Mouse (Mus musculus): Measurements from ENCODE around the gene Islr.
A peak's percentile ranks its signal among the peaks of the same experiment; 100 is the strongest.

Gene Islr

GRCm38 (mm10) chr9:58150733-58151361, 53.3 kb downstream of the Islr start:
- no peak for DNase-seq

GRCm38 (mm10) chr9:58148806-58149205, 55.3 kb downstream of the Islr start:
- no peak for DNase-seq

DNA sequence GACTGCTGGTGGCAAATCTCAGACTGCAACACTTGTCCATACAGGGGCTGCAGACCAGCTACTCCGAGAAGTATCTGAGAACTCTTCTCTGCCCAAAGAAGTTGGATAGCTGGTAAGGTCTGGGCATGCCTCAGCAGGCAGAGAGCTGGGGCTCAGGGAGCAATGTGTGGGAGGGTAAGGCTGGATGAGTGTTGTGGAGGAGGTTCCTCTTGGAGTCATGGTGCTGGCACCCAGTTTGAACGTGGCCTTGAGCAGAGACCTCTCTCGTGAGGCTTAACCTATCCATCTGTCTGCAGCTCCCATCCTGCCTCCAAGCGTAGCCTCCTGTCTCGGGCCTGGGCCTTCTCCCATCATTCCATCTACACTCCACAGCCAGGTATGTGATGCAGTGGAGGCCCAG, 58.7 kb downstream of the Islr start:
- DNase-seq = no peak

DNA sequence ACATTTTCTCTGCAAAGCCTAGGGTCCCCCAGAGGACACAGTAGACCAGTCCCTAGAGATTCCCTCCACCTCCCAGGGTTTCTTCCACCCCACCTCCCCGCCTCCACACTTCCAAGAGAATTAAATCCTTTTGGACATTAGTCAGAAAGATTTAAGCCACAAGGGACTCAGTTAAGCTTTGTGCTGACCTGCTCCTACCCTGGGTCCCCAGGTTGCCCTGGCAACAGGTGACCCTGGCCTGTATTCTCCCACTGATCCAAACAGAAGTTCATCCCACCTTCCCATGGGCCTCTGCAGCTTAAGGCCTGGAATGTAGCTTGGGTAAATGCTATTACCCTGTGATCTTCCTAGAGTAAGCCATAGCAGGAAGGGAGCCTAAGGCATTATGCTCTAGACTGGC, 59.4 kb downstream of the Islr start:
- DNase-seq = no peak

DNA sequence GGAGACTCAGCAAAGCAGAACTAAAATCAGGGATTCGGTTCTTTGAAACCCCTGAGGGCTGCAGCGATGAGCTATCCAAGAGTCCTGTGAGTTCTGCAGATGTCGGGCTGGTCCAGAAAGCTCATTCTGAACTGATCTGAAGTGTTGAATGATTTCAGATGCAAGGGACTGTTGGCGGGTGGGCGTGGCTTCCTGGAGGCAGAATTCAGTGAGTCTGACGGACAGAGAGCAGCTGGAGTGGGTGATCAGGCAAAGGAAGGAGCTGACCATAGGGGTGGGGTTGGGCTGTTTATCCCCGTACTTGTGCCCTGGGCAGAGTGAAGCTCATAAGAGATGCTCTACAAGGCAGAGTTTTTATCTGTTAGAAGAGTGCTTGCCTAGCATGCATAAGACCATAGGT, 60.7 kb downstream of the Islr start:
- no peak for DNase-seq

DNA sequence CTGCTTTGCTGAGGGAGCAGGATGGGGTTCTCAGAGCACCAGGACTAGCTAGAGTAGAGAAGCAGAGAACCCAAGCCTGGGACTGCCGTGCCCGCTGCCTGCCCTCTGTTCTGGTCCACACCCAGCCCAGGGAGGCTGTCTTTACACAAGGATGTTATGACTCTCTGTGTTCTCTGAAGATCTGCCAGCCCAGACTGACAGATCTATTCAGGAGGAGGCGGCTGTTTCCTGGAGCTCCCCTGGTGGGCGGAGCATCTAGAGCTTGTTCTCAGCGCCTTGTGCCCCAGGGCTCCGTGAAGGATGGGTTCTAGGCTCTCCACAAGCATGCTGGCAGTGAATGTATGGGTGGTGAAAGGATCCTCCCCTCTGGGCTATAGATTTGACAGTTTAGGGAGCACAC, 64.2 kb downstream of the Islr start:
- no peak for DNase-seq

DNA sequence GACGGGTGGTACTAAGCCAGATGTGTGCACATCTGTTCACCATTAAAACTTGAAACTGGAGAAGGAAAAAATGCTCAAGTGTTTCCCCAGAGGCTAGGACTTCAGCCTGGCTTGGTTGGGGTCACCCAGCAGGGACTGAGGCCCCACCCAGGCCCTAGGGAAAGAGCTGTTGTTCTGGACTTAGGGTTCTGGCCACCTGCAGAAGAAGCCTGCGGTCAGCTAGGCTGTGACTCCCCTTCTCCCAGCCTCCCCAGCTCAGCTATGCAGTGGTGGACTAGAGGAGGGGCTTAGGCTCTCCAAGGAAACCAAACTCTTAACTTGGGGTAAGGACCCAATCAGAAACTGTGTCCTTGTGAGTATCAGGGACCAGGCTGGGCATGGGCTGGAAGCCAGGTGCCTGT, 68.2 kb downstream of the Islr start:
- no peak for DNase-seq

- no peak for DNase-seq
Observed at GRCm38 (mm10) chr9:58134906-58135305, 69.2 kb downstream of the Islr start.

DNA sequence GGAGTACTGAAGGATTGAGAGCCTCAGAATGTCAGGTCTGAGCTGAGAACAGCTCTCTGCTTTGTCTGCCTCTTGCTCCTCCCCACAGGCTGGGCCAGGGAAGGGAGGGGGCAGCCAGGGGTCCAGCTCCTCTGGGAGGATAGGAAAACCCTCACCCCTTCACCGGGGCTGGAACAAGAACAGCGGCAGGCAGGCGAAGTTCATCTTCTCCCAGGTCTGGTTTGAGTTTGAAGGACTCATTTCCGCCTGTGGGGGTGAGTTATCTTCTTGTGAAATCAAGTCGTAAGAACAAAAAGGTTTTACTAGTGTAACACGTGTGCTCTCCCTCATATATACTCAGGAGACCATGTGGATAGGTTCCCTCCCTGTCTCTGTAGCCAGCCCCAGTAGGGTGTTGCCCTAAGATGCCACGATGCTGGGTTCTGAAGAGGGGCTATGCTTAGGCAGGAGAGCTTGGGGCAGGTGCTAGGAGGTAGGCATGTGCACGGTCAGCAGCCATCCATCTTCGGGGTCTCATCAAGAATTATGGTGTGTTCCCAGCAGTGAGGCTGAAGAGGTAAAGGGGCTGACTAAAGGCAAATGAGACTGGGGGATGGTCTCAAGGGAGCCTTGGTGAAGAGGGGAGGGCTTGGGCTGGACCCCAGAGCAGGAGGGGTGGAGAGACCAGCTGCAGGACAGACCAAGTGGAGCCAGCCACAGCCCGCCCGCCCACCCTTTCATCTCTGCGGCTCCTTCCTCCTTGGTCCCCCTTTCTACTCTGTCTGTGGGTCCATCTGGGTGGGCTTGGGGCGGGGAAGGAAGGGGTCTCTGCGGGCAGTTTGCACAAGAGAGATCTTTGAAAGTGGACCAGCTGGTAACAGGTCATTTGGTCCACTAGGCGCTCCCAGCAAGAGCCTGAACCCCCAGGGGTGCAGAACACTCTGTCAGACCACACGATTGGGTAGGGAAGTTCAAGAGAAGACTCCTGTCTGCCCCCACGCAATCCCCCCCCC, 69.9 kb downstream of the Islr start:
- no peak for DNase-seq

DNA sequence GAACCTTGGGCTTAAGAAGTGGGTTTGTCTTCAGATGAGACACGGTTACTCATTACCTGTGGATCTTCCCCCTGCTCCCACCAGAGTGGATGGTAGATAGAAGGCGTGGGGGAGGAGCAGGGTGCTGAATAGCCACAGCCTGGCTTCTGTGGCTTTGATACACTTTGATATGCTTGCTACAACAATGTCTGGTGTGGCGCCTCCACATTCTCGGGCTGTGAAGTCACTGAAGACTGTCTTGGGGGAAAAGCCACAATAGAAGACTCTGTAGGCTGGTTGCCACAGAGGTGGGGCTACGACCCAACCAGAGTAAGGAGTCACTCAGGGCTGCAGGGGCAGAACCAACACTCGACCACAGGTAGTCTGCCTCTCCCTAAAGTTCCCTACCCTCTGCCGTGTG, 72.4 kb downstream of the Islr start:
- DNase-seq = no peak

- no peak for DNase-seq
Observed at GRCm38 (mm10) chr9:58130909-58131308, 73.2 kb downstream of the Islr start.

- no peak for DNase-seq
Observed at GRCm38 (mm10) chr9:58129508-58129907, 74.6 kb downstream of the Islr start.

GRCm38 (mm10) chr9:58128926-58129413, 75.1 kb downstream of the Islr start:
- DNase-seq = no peak

DNA sequence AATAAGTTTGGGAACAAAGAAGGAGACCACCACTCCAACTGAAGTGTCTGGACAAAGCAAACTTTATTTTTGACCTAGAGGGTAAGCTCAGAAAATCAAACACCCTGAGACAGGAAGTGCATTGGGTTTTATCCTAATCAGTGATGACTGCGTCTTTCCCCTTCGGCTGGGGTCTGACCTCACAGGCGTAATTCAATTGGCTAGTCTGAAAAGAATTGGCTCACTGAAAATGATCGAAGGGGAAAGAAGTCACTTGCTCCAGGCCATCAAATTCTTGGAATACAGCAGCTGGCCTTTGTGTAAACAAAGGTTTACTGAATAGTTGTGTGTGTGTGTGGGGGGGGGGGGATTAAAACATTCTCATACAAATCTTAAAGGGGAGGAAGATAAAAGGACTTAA, 78.3 kb downstream of the Islr start:
- no peak for DNase-seq

- no peak for DNase-seq
Observed at GRCm38 (mm10) chr9:58125085-58125484, 79.0 kb downstream of the Islr start.

DNA sequence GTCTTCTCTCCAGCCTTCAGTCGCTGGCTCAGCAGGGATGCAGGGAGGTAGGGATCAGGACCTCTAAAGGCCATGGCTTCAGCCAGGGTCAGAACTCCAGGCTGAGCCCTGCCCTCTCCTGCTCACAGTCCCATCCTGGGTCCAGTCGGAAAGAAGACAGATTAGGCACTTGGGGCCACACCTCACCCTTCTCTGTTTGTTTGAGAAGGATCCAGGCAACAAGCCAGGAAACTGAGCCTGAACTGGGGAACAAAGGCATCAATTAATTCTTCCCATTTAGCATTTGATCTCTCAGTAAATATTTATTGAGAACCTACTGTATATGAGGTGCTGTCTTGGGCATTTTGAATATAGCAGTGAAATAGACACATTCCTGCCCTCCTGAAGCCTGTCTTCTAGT, 85.4 kb downstream of the Islr start, which contains the start of gene Ccdc33:
Gene Ccdc33 (minus strand): TSS at position 153 of the 400 bp plus-strand sequence.
- DNase-seq = no peak

GRCm38 (mm10) chr9:58116024-58116651, 88.0 kb downstream of the Islr start:
- no peak for DNase-seq

- DNase-seq = no peak
Observed at GRCm38 (mm10) chr9:58115297-58115925, 88.7 kb downstream of the Islr start.

GRCm38 (mm10) chr9:58114019-58114418, 90.1 kb downstream of the Islr start:
- DNase-seq = no peak

DNA sequence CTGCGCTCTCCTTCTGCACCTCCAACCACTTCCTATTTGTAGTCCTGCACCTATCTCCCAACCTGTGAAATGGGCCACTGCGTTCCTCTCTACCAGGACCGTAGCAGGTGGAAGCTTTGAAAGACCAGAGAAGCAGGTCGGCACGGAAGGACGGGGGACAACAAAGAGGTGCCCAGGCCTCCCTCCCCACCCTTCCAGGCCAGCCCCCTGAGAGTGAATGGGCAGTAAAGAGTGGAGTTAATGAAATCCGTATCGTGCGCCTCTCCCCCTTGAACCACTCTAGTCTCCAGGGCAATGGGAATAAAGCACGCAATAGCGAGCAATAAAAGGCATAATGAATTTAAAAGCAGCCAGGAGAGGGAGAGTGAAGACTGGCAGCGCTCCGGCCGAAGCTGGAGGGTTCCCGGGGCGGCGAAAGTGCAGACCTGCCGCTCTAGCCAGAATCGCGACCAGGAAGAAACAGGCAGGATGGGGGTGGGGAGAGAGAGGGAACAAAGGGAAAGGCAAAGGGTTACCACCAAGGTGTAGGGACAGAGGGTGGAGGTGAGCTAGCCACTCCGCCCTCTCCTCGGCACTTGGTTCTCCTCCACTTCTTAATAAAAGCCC, 90.7 kb downstream of the Islr start:
- DNase-seq = no peak

DNA sequence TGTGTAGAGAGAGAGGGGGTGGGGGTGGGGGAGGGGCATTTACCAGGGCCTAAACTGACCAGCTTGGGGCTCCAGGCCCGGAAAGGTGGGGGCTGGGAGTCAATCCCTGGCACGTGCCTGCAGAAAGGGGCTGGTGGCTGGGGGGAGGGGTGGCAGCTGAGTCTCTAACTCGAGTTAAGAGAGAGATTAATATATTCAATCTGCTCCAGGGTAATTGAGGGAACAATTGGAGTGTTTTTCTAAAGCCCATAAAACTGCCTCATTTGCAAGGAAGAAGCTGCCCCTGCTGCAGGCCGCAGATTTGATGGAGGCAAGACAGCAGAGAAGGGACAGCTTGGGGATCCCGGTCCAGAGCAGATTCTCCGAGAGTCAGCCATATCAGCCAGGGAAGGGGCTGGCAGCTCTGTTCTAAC, 91.2 kb downstream of the Islr start:
- peak; percentile 58 for DNase-seq

GRCm38 (mm10) chr9:58112321-58112751, 91.8 kb downstream of the Islr start:
- DNase-seq = no peak

DNA sequence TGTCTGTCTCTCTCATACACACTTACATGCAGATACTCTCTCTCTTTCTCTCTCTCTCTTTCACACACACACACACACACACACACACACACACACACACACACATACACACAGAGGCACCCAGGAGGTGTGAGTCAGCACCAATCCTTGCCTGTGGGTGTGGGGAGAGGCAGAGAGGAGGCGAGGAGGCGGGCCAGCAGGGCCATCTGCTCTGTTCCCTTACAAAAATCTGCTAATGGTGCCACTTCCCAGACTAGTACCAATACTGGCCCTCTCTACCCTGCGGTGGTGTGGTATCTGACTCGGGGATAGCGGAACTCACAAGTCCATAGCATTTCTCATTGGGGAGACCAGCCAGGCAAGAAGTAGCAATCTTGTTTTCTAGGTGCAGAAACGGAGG, 92.7 kb downstream of the Islr start:
- DNase-seq = peak; percentile 66

Data from right cerebral cortex, postnatal 14 days (tissue).